Mouse (Mus musculus) liver, adult (tissue): ENCODE measurements around the gene Prkcsh.

Experiments
- GATA4 ChIP-seq: IDR thresholded peaks from 2 replicates; pipeline ENCODE4 v1.6.1; 2014; ENCODE audit warnings: mild to moderate bottlenecking, low read length; ENCODE audit not compliant: insufficient replicate concordance

Gene Prkcsh

DNA sequence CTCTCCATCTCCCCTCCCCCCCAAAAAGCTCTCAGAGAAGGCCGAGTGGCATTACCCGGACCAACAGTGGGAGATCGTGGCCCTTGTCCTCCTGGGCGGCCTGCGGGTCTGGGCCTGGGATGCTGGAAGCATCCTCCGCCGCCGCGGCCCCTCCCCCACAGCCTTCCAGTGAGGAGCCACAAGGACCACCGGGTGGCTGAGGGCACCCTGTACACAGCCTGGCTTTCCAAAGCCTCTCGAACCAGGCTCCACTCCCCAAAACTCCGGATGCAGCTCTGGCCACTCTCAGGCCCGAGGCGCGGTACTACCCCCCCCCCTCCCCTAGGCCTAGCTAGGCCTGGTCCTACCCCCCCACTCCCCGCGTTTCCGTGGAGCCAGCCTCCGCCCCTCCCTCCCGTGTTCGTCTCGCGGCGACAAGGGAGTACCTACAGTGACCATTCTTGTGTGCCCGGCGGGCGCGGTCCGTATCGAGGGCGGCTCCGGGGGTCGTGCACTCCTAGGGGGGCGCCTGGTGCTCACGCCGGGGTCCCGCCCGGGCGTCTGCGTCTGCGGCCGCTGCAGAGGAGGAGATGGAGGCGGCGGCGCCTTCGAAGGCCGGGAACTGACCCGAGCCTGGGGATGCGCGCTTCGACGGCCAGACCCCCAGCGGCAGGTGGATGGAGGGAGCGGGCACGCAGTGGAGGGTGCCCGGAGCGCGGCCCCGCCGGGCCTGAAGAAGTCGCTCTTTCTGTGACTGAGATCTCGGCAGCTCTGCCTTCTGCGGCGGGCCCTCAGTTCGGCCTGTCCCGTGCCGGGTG, 48.8 kb downstream of the Prkcsh start:
- no peak for TF ChIP-seq GATA4

GRCm38 (mm10) chr9:22051958-22052254, 49.3 kb downstream of the Prkcsh start, which contains the start of gene Elavl3:
Gene Elavl3, minus strand, starts transcription at chr9:22052023.
- no peak for TF ChIP-seq GATA4

GRCm38 (mm10) chr9:22053657-22054056, 51.1 kb downstream of the Prkcsh start:
- no peak for TF ChIP-seq GATA4

- no peak; the same call in 1 of the 2 replicates for TF ChIP-seq GATA4
These were observed 51.9 kb downstream of the Prkcsh start for GRCm38 (mm10) chr9:22054411-22055076.

- TF ChIP-seq GATA4, result no peak
These were observed 53.1 kb downstream of the Prkcsh start for GRCm38 (mm10) chr9:22055713-22056112.

DNA sequence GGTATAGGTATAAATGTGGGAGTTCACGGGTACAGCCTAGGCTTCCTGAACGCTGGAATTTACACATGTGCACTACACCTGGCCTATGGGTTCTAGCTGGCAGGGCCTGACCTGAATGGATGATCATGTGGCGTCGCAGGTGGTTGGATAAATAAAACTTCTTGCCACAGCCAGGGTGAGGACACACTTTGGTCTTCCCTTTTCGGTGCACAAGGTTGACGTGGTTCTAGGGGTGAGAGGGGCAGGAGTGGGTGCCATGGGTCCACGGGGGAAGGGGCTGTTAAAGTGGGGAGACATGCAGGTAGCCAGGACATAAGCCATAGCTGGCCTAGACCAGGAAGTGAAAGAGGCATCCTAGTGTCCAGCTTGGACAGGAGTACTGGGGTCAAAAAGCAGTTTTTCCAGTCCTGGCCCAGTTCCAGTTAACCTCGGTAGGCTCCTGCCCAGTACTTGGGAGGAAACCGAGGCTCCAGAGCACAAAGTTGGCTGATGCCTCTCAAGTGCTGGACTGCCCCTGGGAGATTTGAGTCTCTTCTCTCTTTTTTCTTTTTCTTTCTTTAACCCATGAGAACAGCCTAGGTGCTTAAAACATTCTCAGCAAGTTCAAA, 53.8 kb downstream of the Prkcsh start:
- no peak for TF ChIP-seq GATA4

- no peak for TF ChIP-seq GATA4
These were observed 54.5 kb downstream of the Prkcsh start for GRCm38 (mm10) chr9:22057031-22057517.

- no peak for TF ChIP-seq GATA4
These were observed 55.4 kb downstream of the Prkcsh start for GRCm38 (mm10) chr9:22058011-22058424.

DNA sequence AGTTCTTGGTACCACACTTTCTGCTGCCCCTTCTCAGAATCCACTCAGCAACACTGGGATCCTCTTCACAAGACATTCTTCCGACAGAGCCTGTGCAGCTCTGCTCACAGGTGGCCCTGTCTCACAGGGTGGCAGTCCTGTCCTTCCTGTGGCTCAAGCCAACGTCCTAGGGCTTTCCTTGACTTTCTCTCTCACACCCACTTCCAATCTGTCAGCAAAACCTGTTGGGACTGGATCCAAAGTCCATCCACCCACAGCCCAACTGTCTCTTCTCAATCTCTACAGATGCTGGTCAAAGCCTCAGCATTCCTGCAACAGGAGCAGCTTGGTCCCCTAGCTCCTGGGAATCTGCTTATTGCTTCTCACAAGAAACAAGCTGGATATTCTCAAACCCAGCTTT, 58.7 kb downstream of the Prkcsh start:
- TF ChIP-seq GATA4, result no peak
